Mouse (Mus musculus): ENCODE data around the gene Klhl11.

Gene Klhl11

DNA sequence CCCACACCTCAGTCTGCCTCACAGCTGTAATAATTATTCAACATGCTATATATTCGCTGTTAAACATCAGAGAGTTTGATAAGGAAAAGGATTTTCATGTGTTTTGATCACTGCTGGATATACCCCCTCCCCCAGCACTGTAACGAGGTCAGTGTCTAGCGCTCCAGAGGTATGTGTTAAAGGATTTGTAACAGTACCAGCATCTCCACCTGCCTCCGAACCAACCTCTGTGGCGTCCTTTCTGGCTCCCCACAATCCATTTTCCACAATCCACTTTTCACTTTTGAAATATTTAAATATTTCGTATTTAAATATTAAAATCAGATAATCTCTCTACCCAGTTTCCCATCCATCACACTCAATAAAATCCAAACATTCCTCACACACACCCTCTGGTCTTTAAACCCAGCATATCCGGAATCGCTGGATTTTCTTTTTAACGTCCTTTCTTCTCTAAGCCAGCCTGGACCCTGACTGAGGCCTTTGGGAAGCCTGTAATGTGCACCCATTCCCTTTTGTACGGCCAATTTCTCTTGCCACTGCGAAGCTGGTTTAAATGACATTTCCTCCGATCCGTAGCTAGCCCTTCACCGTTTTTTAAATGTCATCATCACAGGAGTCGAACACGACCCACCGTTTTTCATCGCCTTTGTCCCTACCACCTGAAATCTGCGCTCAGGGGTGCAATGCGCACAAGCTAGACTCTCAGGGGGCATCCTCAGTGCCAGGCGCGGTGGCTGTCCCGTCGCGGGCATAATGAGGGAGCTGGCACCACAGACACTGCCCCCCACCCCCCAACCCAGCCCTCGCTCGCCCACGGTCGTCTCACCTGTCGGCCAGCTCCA is 967 bp downstream of the Klhl11 start:
- peak; percentile 17 for DNase-seq (ENCODE audit: low spot score)

DNA sequence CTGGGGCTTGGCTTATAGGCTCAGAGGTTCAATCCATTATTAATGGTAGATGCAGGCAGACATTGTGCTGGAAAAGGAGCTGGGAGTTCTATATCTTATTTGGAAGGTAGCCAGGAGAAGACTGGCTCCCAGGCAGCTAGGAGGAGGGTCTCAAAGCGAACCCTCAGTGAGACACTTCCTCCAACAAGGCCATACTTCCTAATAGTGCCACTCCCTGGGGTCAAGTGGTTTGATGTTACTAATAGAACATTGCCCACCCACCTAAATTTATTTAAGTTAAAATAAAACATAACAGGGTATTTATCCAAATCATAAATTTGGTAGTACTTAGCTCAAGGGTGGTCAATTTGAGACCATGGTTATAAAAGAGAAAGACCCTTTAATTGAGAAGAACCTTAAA is 6.7 kb downstream of the Klhl11 start:
- no peak for DNase-seq (ENCODE audit: low spot score)

DNA sequence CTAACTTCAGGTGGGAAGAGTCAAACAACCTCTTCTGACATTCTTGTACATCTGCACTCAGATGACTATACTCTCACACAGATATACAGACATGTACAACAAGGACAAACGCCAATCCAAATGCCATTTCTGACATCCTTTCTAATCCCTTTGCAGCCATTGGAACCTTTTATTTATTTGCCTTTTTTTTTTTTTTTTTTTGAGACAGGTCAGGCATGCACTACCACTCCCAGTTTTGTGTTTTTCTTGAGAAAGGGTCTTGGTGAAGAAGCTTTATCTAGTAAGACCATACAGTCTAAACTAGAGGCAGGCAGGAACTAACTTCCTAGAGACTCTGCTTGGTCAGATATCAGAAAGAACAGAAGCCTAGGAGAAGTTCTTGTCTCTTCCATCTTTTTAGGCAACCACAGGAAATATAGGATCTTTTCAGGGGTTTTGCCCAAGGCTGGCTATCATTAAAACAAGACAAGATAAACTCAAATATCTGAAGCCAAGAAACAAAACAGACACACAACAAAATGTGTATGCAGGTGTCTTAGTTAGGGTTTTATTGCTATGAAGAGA is 7.2 kb downstream of the Klhl11 start:
- no peak for DNase-seq (ENCODE audit: low spot score)

DNA sequence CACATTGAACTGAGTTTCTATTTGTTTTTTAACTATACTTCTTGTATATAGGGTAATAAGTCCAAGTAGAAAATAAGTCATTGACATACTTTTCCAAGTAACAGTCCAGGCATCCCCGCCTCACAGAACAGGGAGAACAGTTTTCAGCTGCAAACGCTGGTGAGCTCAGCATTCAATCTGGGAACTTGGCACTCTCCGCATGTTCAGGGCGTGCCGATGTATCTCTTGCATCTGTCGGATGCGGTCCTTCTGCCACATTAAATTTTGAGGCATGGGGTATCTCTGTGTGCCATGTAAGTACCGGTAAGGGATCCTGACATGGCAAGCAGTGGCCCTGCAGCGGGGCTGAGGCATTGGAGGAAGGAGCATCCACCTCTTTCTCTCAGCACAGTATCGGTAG is 9.8 kb downstream of the Klhl11 start:
- DNase-seq (ENCODE audit: low spot score), result no peak

DNA sequence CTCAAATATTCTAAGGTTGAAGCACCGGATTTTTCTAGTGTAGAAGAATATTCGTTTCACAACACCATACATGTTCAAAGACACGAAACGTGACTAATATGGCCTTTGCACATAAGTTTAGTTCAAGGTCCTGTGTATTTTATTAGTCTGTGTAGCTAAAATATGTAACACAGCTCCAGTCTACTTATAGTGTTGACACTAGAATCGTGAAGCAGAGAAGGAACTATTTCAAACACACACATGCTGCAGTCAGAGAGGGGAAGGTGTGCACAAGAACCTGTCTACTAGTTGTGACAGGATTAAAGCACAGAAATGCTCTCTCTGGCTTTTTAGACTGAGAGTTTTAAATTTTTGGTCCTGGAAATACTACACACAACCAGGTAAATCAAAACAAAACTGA is 14.8 kb downstream of the Klhl11 start:
- no peak for DNase-seq (ENCODE audit: low spot score)

DNA sequence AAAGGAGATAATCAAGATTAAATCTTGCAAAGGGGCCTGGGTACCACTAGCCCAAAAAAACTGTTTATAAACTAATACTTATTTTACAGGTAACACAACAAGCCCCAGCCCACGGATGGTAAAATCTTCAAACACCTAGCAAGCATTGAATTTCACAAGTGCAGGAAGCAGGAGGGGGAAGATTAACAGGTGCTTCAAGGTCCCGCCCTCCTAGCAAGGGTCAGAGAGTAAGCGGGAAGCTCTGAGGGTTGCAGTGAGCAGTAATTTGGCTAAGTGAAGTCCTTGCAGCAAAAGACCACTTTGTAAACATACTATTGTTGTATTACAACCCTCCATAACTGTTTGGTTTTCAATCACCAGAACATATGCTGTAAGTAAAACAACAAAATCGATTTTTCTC is 15.3 kb downstream of the Klhl11 start:
- DNase-seq (ENCODE audit: low spot score), result no peak

DNA sequence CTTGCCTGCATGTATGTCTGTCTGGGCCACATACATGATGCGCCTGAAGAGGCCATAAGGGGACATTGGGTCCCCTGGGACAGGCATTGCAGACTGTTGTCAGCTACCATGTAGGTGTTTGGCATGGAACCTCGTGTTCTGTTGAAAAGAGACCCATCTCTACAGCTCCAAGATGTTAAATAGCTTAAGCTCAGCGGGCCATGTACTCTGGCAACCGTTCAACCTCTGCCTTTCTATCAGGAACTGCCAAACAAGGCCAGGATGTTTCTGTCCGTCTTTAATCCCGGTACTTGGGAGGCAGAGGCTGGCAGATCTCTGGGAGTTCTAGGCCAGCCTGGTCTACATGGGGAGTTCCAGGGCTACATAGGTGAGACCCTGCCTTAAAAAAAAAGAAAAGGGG is 29.9 kb downstream of the Klhl11 start:
- DNase-seq (ENCODE audit: low spot score), result no peak

DNA sequence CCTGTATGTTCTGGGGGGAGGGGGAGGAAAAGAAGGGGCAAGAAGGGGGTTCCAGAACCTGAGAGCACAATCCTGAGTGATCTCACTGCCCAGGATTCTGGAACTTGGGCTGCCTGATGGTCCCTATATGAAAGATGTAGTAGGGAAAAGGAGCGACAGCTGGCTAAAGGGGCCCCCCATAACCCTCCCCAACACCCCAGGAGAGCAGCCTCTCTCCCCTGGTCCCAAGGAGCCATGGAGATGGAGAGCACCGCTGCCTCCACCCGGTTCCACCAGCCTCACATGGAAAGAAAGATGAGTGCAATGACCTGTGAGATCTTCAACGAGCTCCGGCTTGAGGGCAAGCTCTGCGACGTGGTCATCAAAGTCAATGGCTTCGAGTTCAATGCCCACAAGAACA is 30.7 kb downstream of the Klhl11 start, which contains the start of the genes Nt5c3b and Klhl10:
Gene Nt5c3b, minus strand, starts transcription at position 12 of the 400 bp plus-strand sequence.
Gene Klhl10, plus strand, starts transcription at position 121 of the 400 bp plus-strand sequence.
- no peak for DNase-seq (ENCODE audit: low spot score)

DNA sequence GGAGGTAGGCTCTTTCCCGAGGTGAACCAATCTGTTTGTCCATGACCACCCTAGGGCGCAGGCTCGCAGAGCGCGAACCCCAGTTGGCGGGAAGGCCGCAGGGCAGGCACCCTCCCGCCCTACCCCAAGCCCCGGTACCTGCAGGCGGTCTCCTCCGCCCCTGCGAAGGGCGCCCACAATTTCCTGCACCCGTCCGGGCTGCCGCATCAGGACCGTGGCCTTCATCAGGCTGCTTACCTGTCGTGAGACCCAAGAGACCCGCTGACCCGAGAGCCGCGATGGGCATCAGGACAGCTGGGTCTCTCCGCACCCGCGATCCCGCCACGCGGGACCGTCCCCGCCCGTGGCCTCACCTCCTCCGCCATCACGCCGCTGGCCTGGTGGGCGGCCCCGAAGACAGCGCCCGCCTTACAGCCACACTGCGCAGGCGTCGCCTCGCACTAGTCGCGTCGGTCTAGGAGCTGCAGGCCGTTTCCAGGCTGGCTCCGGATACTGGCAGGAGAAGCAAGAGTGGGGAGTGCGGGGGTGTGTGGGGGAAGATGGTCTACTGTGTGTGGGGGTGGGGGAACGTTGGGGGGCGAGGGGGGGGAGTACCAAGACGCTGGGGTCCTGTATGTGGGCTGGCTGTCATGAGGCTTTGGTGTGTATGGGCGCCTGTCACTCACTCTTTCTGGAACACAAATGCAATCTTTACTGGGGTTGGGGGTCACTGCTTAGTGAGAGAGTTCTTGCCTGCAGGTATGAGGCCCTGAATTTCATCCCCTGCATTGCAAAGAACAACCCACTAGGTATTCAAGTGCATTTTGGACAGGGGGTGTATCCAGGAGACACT is 31.6 kb downstream of the Klhl11 start:
- DNase-seq (ENCODE audit: low spot score), result peak; percentile 87

DNA sequence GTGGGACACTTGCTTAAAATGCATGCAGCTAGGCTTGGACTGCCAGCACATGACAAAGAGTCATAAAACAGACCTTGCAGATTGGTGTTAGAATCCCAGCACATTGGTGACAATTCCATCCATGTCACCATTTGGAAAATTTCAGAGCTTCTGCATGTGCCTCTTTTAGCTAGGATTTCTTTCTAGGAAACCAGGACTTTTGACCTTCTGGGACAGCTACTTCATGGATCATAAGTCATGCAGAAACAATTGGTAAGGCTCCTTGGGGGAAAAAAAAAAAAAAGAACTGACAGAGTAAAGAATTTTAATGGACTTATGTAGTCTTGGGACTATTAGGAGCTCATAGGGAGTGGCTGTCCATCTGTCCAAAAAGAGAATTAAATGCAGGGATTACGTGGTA is 34.6 kb downstream of the Klhl11 start:
- no peak for DNase-seq (ENCODE audit: low spot score)

DNA sequence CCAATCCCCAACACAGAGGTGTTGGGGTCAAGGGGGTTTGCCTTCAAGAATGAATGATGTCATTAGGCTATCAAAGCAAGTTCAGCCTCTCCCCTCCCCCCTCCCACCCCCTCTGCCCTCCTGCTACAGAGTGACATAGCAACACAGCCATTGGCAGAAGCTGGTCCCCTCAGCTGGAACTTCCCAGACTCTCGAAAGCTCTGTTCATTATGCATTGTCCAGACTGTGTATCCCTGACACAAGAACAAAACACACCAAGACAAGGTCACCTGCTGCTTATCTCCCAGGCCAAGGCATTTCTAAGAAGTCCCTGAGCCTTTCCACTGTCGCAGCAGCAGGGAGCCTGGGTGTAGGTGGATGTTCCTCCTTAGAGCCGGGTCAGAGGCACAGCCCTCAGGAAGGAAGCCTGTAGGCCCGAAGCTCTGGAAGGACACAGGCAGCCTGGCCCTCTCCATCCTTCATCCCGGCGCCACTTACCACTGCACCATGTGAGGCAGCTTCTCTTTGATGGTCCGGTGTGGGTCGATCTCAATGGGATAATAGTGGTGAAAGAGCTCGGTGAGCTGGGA is 36.8 kb downstream of the Klhl11 start:
- no peak for DNase-seq (ENCODE audit: low spot score)

DNA sequence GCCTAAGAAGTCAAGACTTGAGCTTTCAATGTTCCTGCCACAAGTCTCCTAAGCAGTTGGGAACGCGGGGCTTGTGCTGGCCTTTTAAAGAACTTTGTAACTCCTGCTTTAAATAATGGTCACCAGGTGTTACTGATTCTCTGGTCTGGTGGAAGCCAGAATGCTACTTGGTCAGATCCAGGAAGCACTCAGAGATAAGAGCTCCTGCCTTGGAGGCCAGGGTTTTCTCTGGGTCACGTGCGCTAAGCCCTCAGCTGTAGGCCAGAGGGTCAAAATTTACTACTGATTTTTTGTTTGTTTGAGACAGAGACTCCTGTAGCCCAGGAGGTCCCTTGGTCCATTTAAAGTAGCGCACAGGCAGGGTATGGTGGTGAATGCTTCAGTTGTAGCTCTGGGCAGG is 40.5 kb downstream of the Klhl11 start:
- no peak for DNase-seq (ENCODE audit: low spot score)

DNA sequence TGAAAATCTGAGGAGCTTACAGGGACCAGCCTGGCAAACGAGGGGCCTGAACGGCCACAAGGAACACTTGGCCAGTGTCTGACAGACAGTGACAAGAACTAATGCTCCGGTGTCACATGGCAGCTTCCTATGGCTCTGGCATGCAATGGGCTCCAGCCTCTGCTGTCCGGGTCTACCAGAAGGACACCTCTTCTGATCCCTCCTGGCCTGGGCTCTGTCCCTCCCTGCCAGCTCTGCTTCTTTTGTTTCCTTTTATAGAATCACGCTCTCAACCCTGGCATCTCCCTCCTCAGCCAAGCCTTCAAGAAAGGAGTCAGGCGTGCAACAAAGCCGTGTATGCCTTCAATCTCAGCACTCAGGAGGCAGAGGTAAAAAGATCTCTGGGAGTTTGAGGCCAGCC is 42.5 kb downstream of the Klhl11 start:
- DNase-seq (ENCODE audit: low spot score), result no peak

DNA sequence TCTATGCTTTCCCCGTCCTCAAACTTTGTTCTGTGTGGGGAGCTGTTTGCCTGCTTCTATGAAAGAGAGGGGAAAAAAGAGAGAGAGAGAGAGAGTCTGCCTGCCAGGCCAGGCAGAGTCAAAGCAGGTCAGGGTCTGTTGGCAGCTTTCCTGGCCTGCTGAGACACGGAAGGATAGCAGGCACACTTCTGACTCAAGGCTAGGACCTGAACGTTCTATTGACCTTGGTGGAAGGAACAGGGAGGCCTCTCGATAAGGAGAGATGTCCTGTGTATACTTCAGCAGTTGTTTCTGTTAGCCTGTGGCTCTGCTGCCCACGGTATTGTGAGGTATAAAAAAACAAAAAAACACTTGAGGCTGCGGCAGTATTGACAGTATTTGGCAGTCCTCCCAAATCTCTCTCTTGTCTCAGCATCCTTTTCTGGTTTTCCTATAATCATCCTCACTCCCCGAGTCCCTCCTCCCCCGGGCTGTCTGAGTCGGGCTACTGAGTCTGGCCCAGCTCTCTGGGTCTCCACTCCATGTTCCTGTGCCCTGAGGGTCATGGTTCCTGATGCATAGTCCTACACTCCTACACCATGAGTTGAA is 43.8 kb downstream of the Klhl11 start:
- no peak for DNase-seq (ENCODE audit: low spot score)

DNA sequence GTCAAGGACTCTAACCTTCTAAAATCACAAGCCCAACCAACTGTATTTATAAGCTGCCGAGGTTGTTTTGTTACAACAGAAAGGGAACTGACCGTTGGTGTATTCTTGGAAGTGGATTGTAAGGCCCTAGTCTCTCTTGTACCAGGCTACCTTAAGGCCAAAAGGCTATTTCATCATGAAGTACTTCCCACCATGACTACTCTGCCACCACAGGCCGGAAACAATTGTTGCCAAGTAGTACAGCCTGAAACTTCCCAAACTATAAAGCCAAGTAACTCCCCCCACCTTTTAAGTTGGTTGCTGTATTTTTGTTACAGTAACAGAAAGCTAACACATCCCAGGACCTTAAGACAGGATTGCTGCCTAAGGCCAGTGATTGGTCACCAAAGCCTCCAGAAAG is 45.7 kb downstream of the Klhl11 start:
- DNase-seq (ENCODE audit: low spot score), result no peak

DNA sequence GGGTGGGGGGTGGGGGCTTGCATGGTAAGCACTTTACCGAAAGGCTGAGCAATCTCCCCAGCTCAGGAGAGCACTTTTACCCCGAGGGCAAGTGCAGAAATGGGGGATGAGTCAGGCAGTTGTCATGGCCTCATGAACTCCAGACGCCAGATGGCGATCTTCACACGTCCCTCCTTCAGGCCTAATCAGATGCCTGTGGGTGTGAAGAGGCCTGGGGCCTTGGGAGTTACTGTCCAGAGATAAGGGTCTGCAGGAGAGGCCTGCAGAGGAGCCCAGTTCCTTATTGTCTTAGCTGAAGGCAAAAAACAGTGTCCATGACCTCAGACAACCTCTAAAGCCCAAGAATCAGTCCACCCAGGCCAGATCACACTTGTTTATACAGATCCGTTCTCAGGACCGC is 46.7 kb downstream of the Klhl11 start:
- DNase-seq (ENCODE audit: low spot score), result peak; percentile 92

DNA sequence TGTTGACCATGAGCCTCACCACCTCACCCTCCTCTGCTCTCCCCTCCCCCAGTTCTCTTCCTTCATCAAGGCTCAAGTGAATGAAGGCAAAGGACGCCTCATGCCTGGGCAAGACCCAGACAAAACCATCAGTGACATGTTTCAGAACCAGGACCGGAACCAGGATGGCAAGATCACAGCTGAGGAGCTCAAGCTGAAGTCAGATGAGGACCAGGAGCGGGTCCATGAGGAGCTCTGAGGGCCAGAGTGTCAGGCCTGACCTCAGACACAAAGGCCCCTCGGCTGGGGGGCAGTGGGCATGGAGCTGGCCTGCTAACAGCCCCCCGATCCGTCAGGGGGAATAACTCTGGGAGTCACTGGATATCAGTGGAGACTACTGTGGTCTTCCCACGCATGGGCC is 48.7 kb downstream of the Klhl11 start:
- no peak for DNase-seq (ENCODE audit: low spot score)

DNA sequence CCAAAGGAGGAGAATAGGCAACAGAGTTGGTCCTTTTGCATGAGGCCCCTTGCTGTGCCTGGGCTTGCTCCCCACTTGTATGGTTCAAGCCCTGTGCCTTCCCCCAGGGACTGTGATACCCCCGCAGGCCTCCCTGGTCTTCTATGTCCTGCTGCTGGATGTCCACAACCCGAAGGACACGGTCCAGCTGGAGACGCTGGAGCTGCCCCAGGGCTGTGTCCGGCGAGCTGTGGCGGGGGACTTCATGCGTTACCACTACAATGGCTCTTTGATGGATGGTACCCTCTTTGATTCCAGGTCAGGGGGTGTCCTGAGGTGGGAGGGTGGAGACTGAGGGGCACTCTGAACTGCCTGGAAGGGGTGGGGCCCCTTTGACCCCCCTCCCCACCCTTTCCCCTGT is 51.0 kb downstream of the Klhl11 start:
- no peak for DNase-seq (ENCODE audit: low spot score)

DNA sequence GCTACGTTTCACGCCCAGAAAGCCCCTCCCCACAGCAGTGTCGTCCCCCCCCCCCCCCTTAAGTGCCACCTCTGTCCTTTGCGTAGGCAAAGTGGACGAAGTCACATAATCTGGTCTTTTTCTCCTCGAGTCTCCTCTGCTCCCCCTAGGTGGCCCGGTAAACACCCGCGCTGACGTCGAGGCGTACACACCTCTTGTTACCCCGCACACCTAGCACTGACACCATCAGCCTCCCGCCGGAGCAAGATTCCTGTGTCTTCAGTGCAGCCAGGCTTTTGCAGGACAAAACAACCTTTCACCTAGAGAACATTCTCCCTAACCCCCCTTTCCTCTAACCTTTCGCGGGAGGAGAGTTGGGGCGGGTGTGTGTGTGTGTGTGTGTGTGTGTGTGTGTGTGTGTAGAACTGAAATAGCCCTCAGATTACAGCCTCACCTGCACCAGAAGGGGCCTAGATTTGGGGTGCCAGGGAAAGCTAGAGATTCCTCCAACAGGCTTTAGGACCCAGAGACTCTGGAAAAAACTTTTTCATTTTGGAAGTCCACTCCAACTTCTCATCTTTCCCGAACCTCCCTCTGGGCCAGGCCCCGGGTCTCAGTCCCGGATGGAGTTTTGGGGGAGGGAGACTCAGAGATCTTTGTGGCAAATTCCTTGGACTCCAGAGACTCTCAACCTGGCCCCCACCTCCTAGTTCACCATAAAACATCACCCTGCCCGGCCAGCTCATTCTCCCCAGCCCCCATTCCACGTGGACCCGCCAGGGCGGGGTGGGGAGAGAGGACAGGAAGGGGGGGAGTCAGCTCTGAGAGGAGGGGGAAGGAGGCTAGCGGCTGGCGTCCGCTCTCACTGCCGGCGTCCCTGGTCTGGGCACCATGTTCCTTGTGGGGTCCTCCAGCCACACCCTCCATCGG is 57.4 kb downstream of the Klhl11 start, which contains the start of gene Fkbp10:
Gene Fkbp10, plus strand, starts transcription at position 784 of the 909 bp plus-strand sequence.
- DNase-seq (ENCODE audit: low spot score), result peak; percentile 58

DNA sequence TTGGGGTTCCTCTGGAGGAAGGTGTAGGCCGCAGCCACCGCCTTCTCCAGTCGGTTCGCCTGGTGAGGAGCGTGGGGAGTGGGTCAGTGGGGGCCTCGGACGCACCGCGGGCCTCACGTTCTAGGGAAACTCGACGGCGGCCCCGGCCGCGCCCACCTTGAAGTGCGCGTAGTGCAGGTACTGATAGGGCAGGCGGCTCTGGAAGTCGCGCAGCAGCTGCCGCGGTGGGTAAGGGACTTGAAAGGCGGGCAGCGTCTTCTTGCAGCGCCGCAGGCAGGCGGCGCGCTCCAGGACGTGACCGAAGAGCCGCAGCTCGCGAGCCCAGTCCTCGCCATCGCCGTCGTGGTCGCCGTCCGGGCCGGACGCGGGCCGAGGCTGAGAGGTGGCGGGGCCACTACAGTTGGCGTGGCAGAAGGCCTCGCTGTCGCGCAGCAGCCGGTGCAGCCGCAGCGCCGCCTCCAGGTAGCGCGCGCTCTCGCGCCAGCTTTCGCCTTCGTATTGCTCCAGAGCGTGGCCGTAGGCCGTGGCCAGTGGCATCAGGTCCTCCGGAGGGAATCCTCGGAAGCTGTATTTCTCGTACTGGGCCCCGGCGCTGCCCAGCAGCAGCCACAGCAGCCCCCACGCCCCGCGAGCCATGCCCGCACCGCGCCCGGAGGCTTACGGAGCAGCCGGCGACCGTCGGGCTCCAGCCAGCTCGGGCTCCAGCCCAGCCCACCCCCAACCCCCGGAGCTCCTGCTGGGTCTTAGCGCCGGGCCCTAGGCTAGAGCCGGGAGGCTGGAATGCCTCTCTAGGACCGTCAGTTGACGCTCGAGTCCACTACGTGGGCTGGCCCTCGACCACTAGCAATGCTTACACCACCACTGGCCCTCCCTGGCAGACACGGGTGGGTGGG is 58.3 kb downstream of the Klhl11 start, which contains the start of gene P3h4:
Gene P3h4, minus strand, starts transcription at position 816 of the 893 bp plus-strand sequence.
- peak; percentile 87 for DNase-seq (ENCODE audit: low spot score)
